Mouse (Mus musculus) kidney, postnatal 0 days (tissue): ENCODE results near the gene Elac2. TPM values are rescaled to one million over a fixed set of nuclear protein-coding genes. Genes with fewer than 3 reads are reported as not detected.

Experiments used
- ATAC-seq: fragments of 200-750 bp; cut with Nextera tagmentation; replicated peaks from 2 replicates; pipeline ENCODE4 v1.8.0; 2017; ENCODE audit warnings: low read depth, moderate number of reproducible peaks, moderate TSS enrichment, moderate library complexity; ENCODE audit not compliant: low FRiP score
- DNase-seq: peaks from one replicate; pipeline ENCODE4 v3.0.0-alpha.2; 2016; ENCODE audit warnings: low spot score
- H3K27ac ChIP-seq: fragments of 300-500 bp; sonication (generic); 2 replicates; pipeline ENCODE4 v1.5.1; 2014; ENCODE audit warnings: mild to moderate bottlenecking
- H3K27me3 ChIP-seq: fragments of 300-500 bp; sonication (generic); 2 replicates; pipeline ENCODE4 v1.6.1; 2014; ENCODE audit warnings: low read length, mixed read lengths; ENCODE audit not compliant: insufficient read depth
- H3K36me3 ChIP-seq: fragments of 300-500 bp; sonication (generic); 2 replicates; pipeline ENCODE4 v1.6.1; 2014; ENCODE audit warnings: low read length, mixed read lengths; ENCODE audit not compliant: insufficient read depth
- H3K4me1 ChIP-seq: fragments of 300-500 bp; sonication (generic); replicated peaks from 2 replicates; pipeline ENCODE4 v1.6.1; 2014; ENCODE audit warnings: antibody characterized with exemption, low read length, mixed read lengths; ENCODE audit not compliant: insufficient read depth
- H3K4me2 ChIP-seq: fragments of 300-500 bp; sonication (generic); 2 replicates; pipeline ENCODE4 v1.6.1; 2014; ENCODE audit warnings: mild to moderate bottlenecking, low read length, moderate library complexity, mixed read lengths
- H3K4me3 ChIP-seq: fragments of 300-500 bp; sonication (generic); replicated peaks from 2 replicates; pipeline ENCODE4 v1.5.1; 2014; ENCODE audit warnings: low read depth, low read length
- H3K9ac ChIP-seq: fragments of 300-500 bp; sonication (generic); 2 replicates; pipeline ENCODE4 v1.6.1; 2014; ENCODE audit warnings: low read depth, low read length
- H3K9me3 ChIP-seq: fragments of 300-500 bp; sonication (generic); replicated peaks from 2 replicates; pipeline ENCODE4 v1.6.1; 2016; ENCODE audit warnings: low read length, inconsistent platforms, mixed read lengths
- CTCF ChIP-seq: IDR thresholded peaks from 2 replicates; pipeline ENCODE4 v1.5.1; 2016; ENCODE audit warnings: antibody characterized with exemption, low read depth, mild to moderate bottlenecking, moderate library complexity
- WGBS: fragments of 180-500 bp; shearing (Covaris S2); extraction: QIAGEN DNeasy Blood & Tissue Kit; methylation state at CpG from one replicate; pipeline ENCODE4 v1.1.7; 2014; 5-methylcytosine and 5-hydroxymethylcytosine counted together
- polyA plus RNA-seq: library from polyadenylated mRNA; unstranded; fragments of >200 nt; fragmentation: Nextera tagmentation; extraction: Ambion mirVana; gene quantifications from 2 replicates; pipeline ENCODE4 v1.2.1, GENCODE M21; 2015

Gene Elac2
- polyA plus RNA-seq, 1 experiment from 2014 or later, result 19.5 TPM

GRCm38 (mm10) chr11:65032221-65032620 is 53.4 kb downstream of the Elac2 start:
- Histone ChIP-seq H3K4me3 (no peak overlapping the region), H3K9me3 (no peaks in the 10 kb centered on the region), H3K4me1 (no peaks in the 10 kb centered on the region), H3K9ac (no peak overlapping the region), H3K27ac (no peak overlapping the region), H3K4me2 (no peak overlapping the region), H3K27me3 (no peaks in the 10 kb centered on the region), H3K36me3 (no peaks in the 10 kb centered on the region)
- 86% methylated on average over 7 of the region's 7 CpGs for WGBS
- no peak for DNase-seq
- no peak for TF ChIP-seq CTCF
- ATAC-seq, result no peak

GRCm38 (mm10) chr11:65038996-65039395 is 60.2 kb downstream of the Elac2 start:
- no peaks in the 10 kb centered on the region for H3K4me1 ChIP-seq
- H3K9me3 ChIP-seq, result no peaks in the 10 kb centered on the region
- 36% methylated on average over 2 of the region's 2 CpGs for WGBS
- ATAC-seq, result no peak
- peak; percentile 6 for DNase-seq
- no peaks in the 10 kb centered on the region for H3K27me3 ChIP-seq
- H3K4me2 ChIP-seq, result no peak overlapping the region
- no peaks in the 10 kb centered on the region for H3K36me3 ChIP-seq
- no peak overlapping the region for H3K4me3 ChIP-seq
- TF ChIP-seq CTCF, result no peak
- no peak overlapping the region for H3K9ac ChIP-seq
- 0 out of 2 replicates have a peak overlapping the region, but pooled peaks have one; percentile 19 for H3K27ac ChIP-seq

- no peak for DNase-seq
Measured at GRCm38 (mm10) chr11:65039517-65040095, 60.8 kb downstream of the Elac2 start.

GRCm38 (mm10) chr11:65040556-65040955 is 61.7 kb downstream of the Elac2 start:
- ATAC-seq, result no peak

More at GRCm38 (mm10) chr11:65039517-65040095, 60.8 kb downstream of the Elac2 start:
- no peak overlapping the region for H3K4me2 ChIP-seq
- no peak for ATAC-seq
- no peaks in the 10 kb centered on the region for H3K27me3 ChIP-seq
- H3K4me1 ChIP-seq, result no peaks in the 10 kb centered on the region
- 56% methylated on average over 12 of the region's 12 CpGs for WGBS
- H3K9me3 ChIP-seq, result no peaks in the 10 kb centered on the region
- no peak overlapping the region for H3K4me3 ChIP-seq
- 0 out of 2 replicates have a peak overlapping the region, but pooled peaks have one; percentile 19 for H3K27ac ChIP-seq
- no peak overlapping the region for H3K9ac ChIP-seq
- no peaks in the 10 kb centered on the region for H3K36me3 ChIP-seq
- TF ChIP-seq CTCF, result no peak

GRCm38 (mm10) chr11:65049090-65049489 is 70.3 kb downstream of the Elac2 start:
- Histone ChIP-seq H3K27ac (no peak overlapping the region), H3K4me3 (no peak overlapping the region), H3K27me3 (no peaks in the 10 kb centered on the region), H3K9ac (no peak overlapping the region), H3K4me1 (no peaks in the 10 kb centered on the region), H3K4me2 (no peak overlapping the region), H3K9me3 (no peaks in the 10 kb centered on the region), H3K36me3 (no peaks in the 10 kb centered on the region)
- no peak for TF ChIP-seq CTCF
- WGBS, result 84% methylated on average over 7 of the region's 7 CpGs
- no peak for DNase-seq
- ATAC-seq, result no peak

More at GRCm38 (mm10) chr11:65040556-65040955, 61.7 kb downstream of the Elac2 start:
- H3K9me3 ChIP-seq, result no peaks in the 10 kb centered on the region
- H3K27me3 ChIP-seq, result no peaks in the 10 kb centered on the region
- H3K4me3 ChIP-seq, result no peak overlapping the region
- no peak overlapping the region for H3K27ac ChIP-seq
- H3K4me2 ChIP-seq, result no peak overlapping the region
- DNase-seq, result no peak
- H3K9ac ChIP-seq, result no peak overlapping the region
- no peaks in the 10 kb centered on the region for H3K4me1 ChIP-seq
- 77% methylated on average over 6 of the region's 6 CpGs for WGBS
- H3K36me3 ChIP-seq, result no peaks in the 10 kb centered on the region
- no peak for TF ChIP-seq CTCF

- Histone ChIP-seq H3K9ac (no peak overlapping the region), H3K36me3 (no peaks in the 10 kb centered on the region), H3K27ac (no peak overlapping the region), H3K4me1 (no peaks in the 10 kb centered on the region), H3K9me3 (no peaks in the 10 kb centered on the region), H3K4me2 (no peak overlapping the region), H3K4me3 (no peak overlapping the region), H3K27me3 (no peaks in the 10 kb centered on the region)
- TF ChIP-seq CTCF, result no peak
- DNase-seq (no peak), ATAC-seq (no peak)
- 91% methylated on average over 5 of the region's 5 CpGs for WGBS
Measured at GRCm38 (mm10) chr11:65050819-65051218, 72.0 kb downstream of the Elac2 start.

Other genes starting within 250 kb of the Elac2 start
- not detected in 2 replicates for gene 1700086D15Rik, start 180.9 kb downstream of the Elac2 start, polyA plus RNA-seq
- 6.3 and 8.0 TPM in 2 replicates for gene Arhgap44, start 183.9 kb downstream of the Elac2 start, polyA plus RNA-seq